Mouse (Mus musculus) liver, embryonic 11.5 days (tissue): ENCODE results near the gene Usp15. TPM values are rescaled to one million over a fixed set of nuclear protein-coding genes. Genes with fewer than 3 reads are reported as not detected.

Experiments
- ATAC-seq: fragments of 200-750 bp; cut with Nextera tagmentation; replicated peaks from 2 replicates; pipeline ENCODE4 v1.8.0; 2017; ENCODE audit warnings: moderate number of reproducible peaks, mild to moderate bottlenecking, moderate TSS enrichment, moderate library complexity; ENCODE audit not compliant: low FRiP score
- DNase-seq: peaks from one replicate; pipeline ENCODE4 v3.0.0-alpha.2; 2017; ENCODE audit warnings: low spot score
- H3K27ac ChIP-seq: fragments of 300-500 bp; sonication (generic); 2 replicates; pipeline ENCODE4 v1.5.1; 2014; ENCODE audit warnings: mild to moderate bottlenecking, low read depth, low read length, control low read depth
- H3K27me3 ChIP-seq: fragments of 300-500 bp; sonication (generic); replicated peaks from 2 replicates; pipeline ENCODE4 v1.6.1; 2014; ENCODE audit warnings: low read length, mixed read lengths; ENCODE audit not compliant: control insufficient read depth, insufficient read depth
- H3K36me3 ChIP-seq: fragments of 300-500 bp; sonication (generic); 2 replicates; pipeline ENCODE4 v1.6.1; 2014; ENCODE audit warnings: mild to moderate bottlenecking, low read length, moderate library complexity, mixed read lengths; ENCODE audit not compliant: control insufficient read depth, insufficient read depth
- H3K4me1 ChIP-seq: fragments of 300-500 bp; sonication (generic); replicated peaks from 2 replicates; pipeline ENCODE4 v1.6.1; 2014; ENCODE audit warnings: low read length, mixed read lengths; ENCODE audit not compliant: control insufficient read depth, insufficient read depth
- H3K4me2 ChIP-seq: fragments of 300-500 bp; sonication (generic); 2 replicates; pipeline ENCODE4 v1.6.1; 2014; ENCODE audit warnings: mild to moderate bottlenecking, control low read depth, moderate library complexity
- H3K4me3 ChIP-seq: fragments of 300-500 bp; sonication (generic); 2 replicates; pipeline ENCODE4 v1.5.1; 2014; ENCODE audit warnings: low read depth, low read length, control low read depth
- H3K9ac ChIP-seq: fragments of 300-500 bp; sonication (generic); 2 replicates; pipeline ENCODE4 v1.6.1; 2014; ENCODE audit warnings: low read depth, low read length, control low read depth
- H3K9me3 ChIP-seq: fragments of 300-500 bp; sonication (generic); 2 replicates; pipeline ENCODE4 v1.6.1; 2016; ENCODE audit warnings: low read length, inconsistent platforms, mixed read lengths; ENCODE audit not compliant: control insufficient read depth
- WGBS: fragments of 180-500 bp; shearing (Covaris S2); extraction: QIAGEN DNeasy Blood & Tissue Kit; methylation state at CpG from one replicate; pipeline ENCODE4 v1.1.7; 2014; 5-methylcytosine and 5-hydroxymethylcytosine counted together
- polyA plus RNA-seq: library from polyadenylated mRNA; unstranded; fragments of >200 nt; fragmentation: Nextera tagmentation; extraction: Ambion mirVana; gene quantifications from 2 replicates; pipeline ENCODE4 v1.2.1, GENCODE M21; 2014

Gene Usp15
- polyA plus RNA-seq, 1 experiment from 2014 or later = 139 TPM

- ATAC-seq = no peak
Measured at GRCm38 (mm10) chr10:123160508-123160907, 36.3 kb downstream of the Usp15 start.

GRCm38 (mm10) chr10:123159316-123159715 is 37.5 kb downstream of the Usp15 start:
- DNase-seq (no peak), ATAC-seq (no peak)
- no peak overlapping the region for H3K4me3 ChIP-seq
- no peak overlapping the region for H3K9ac ChIP-seq
- H3K4me1 ChIP-seq = no peaks in the 10 kb centered on the region
- no peak overlapping the region for H3K4me2 ChIP-seq
- H3K27ac ChIP-seq = no peak overlapping the region
- no peaks in the 10 kb centered on the region for H3K27me3 ChIP-seq
- no peaks in the 10 kb centered on the region for H3K9me3 ChIP-seq
- peaks cover 5% of the 10 kb centered on the region; the same call in 1 of the 2 replicates for H3K36me3 ChIP-seq
- 90% methylated on average over 7 of the region's 7 CpGs for WGBS

More at GRCm38 (mm10) chr10:123160508-123160907, 36.3 kb downstream of the Usp15 start:
- H3K27me3 ChIP-seq = no peaks in the 10 kb centered on the region
- H3K4me2 ChIP-seq = no peak overlapping the region
- no peak overlapping the region for H3K9ac ChIP-seq
- H3K36me3 ChIP-seq = peaks cover 5% of the 10 kb centered on the region; the same call in 1 of the 2 replicates
- DNase-seq = no peak
- no peaks in the 10 kb centered on the region for H3K9me3 ChIP-seq
- H3K27ac ChIP-seq = no peak overlapping the region
- H3K4me1 ChIP-seq = no peaks in the 10 kb centered on the region
- 85% methylated on average over 6 of the region's 6 CpGs for WGBS
- no peak overlapping the region for H3K4me3 ChIP-seq

GRCm38 (mm10) chr10:123156392-123156791 is 40.4 kb downstream of the Usp15 start:
- no peak overlapping the region for H3K4me2 ChIP-seq
- ATAC-seq (no peak), DNase-seq (no peak)
- no peak overlapping the region for H3K27ac ChIP-seq
- H3K4me1 ChIP-seq = no peaks in the 10 kb centered on the region
- H3K27me3 ChIP-seq = no peaks in the 10 kb centered on the region
- H3K9ac ChIP-seq = no peak overlapping the region
- no peak overlapping the region for H3K4me3 ChIP-seq
- peaks cover 5% of the 10 kb centered on the region; the same call in 1 of the 2 replicates for H3K36me3 ChIP-seq
- WGBS = 94% methylated on average over 2 of the region's 2 CpGs
- H3K9me3 ChIP-seq = no peaks in the 10 kb centered on the region

DNA sequence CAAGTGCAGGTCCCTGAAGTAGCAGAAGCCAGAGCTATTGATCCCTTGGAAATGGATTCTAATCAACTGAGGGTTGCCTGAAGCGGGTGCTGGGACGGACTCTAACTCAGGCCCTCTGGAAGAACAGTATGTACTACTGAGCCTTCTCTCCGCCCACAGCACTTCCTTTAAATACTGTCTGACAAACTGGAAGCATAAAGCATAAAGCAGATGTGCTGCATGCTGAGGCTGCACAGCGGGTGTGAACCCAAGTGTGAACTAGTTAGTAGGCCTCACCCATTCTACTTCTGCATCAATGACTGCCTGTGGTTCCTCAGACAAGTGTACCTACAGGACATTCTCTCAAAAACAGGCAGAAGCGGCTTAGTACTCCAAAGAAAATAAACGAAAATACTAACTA is 41.0 kb downstream of the Usp15 start:
- no peak overlapping the region for H3K9ac ChIP-seq
- DNase-seq = no peak
- H3K27ac ChIP-seq = no peak overlapping the region
- H3K27me3 ChIP-seq = no peaks in the 10 kb centered on the region
- 87% methylated on average over 6 of the region's 6 CpGs for WGBS
- H3K36me3 ChIP-seq = peaks cover 7% of the 10 kb centered on the region; the same call in 1 of the 2 replicates
- H3K4me1 ChIP-seq = no peaks in the 10 kb centered on the region
- no peaks in the 10 kb centered on the region for H3K9me3 ChIP-seq
- no peak for ATAC-seq
- H3K4me2 ChIP-seq = no peak overlapping the region
- H3K4me3 ChIP-seq = no peak overlapping the region

DNA sequence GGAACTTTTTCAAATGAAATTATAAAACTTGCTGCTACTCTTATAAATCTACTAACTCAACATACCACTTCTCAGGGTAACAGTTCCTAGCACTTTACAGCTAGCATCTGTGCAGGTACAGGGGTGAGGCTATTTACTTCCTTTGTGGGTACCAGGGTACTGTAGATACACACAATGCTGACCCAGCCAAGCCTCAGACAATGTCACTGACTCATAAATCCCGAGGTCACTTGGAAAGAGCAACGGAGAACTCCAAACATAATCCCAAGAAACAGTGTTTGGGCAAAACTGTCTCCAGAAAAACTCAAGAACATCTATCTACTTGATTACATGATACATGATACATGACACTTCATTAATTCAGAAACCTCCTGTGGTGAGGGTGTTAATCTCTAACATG is 43.5 kb downstream of the Usp15 start:
- WGBS = 80% methylated on average over 2 of the region's 2 CpGs
- H3K27ac ChIP-seq = no peak overlapping the region
- H3K4me1 ChIP-seq = no peaks in the 10 kb centered on the region
- DNase-seq (no peak), ATAC-seq (no peak)
- no peak overlapping the region for H3K9ac ChIP-seq
- H3K4me3 ChIP-seq = no peak overlapping the region
- H3K27me3 ChIP-seq = no peaks in the 10 kb centered on the region
- H3K36me3 ChIP-seq = peaks cover 4% of the 10 kb centered on the region; the same call in 1 of the 2 replicates
- H3K9me3 ChIP-seq = no peaks in the 10 kb centered on the region
- no peak overlapping the region for H3K4me2 ChIP-seq

- DNase-seq = no peak
- H3K4me2 ChIP-seq = no peak overlapping the region
- 0 out of 2 replicates have a peak, but pooled peaks have one; percentile 10 for ATAC-seq
- WGBS = 79% methylated on average over 4 of the region's 4 CpGs
- H3K27me3 ChIP-seq = no peaks in the 10 kb centered on the region
- H3K9me3 ChIP-seq = no peaks in the 10 kb centered on the region
- H3K36me3 ChIP-seq = peaks cover 10% of the 10 kb centered on the region
- H3K9ac ChIP-seq = no peak overlapping the region
- H3K27ac ChIP-seq = no peak overlapping the region
- H3K4me3 ChIP-seq = no peak overlapping the region
- H3K4me1 ChIP-seq = no peaks in the 10 kb centered on the region
Measured at GRCm38 (mm10) chr10:123148025-123148814, 48.6 kb downstream of the Usp15 start.

- DNase-seq (no peak), ATAC-seq (no peak)
- Histone ChIP-seq H3K4me1 (no peaks in the 10 kb centered on the region), H3K4me2 (no peak overlapping the region), H3K27me3 (no peaks in the 10 kb centered on the region), H3K36me3 (peaks cover 10% of the 10 kb centered on the region), H3K27ac (no peak overlapping the region), H3K9me3 (no peaks in the 10 kb centered on the region), H3K9ac (no peak overlapping the region), H3K4me3 (no peak overlapping the region)
- 68% methylated on average over 6 of the region's 6 CpGs for WGBS
Measured at GRCm38 (mm10) chr10:123147180-123147579, 49.6 kb downstream of the Usp15 start.

DNA sequence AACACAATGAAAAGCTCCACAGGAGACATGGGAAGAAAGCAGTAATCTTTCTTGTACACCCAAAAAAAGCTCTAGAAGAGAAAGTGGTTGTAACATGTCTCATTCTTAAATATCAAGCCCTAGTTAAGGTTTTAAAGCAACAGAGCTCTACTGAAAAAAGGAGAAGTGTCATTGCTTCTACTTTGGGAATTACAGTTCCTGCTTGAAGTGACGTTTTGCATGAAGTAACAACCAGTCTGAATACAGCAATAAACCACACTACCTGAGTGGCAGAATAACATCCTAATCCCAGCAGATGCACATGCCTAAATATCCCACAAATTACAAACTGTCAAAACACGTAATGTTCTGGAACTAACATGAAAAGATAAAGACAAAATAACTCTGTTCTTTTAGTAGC is 50.4 kb downstream of the Usp15 start:
- H3K4me3 ChIP-seq = no peak overlapping the region
- peaks cover 10% of the 10 kb centered on the region for H3K36me3 ChIP-seq
- no peaks in the 10 kb centered on the region for H3K9me3 ChIP-seq
- H3K4me1 ChIP-seq = no peaks in the 10 kb centered on the region
- H3K27me3 ChIP-seq = no peaks in the 10 kb centered on the region
- H3K4me2 ChIP-seq = no peak overlapping the region
- H3K9ac ChIP-seq = no peak overlapping the region
- H3K27ac ChIP-seq = no peak overlapping the region
- DNase-seq (no peak), ATAC-seq (no peak)
- WGBS = 78% methylated on average over 2 of the region's 2 CpGs

- ATAC-seq (no peak), DNase-seq (no peak)
- 91% methylated on average over 8 of the region's 8 CpGs for WGBS
- Histone ChIP-seq H3K27ac (no peak overlapping the region), H3K4me1 (no peaks in the 10 kb centered on the region), H3K9ac (no peak overlapping the region), H3K4me3 (no peak overlapping the region), H3K4me2 (no peak overlapping the region), H3K27me3 (no peaks in the 10 kb centered on the region), H3K36me3 (peaks cover 11% of the 10 kb centered on the region), H3K9me3 (no peaks in the 10 kb centered on the region)
Measured at GRCm38 (mm10) chr10:123144256-123144655, 52.5 kb downstream of the Usp15 start.
